Mouse (Mus musculus) ES-E14 (cell line): ENCODE measurements at regions not wholly inside any gene's neighbourhood (a gene's known extent, or its start where the extent isn't known, plus 50 kb on each side); places are given as distances from the start of the nearest gene placed in this dataset.

Experiments
- CHD2 ChIP-seq: IDR thresholded peaks from 2 replicates; pipeline ENCODE4 v1.6.1; 2014; ENCODE audit warnings: mild to moderate bottlenecking, low read depth, low read length, inconsistent platforms
- HCFC1 ChIP-seq: IDR thresholded peaks from 2 replicates; pipeline ENCODE4 v1.6.1; 2012; ENCODE audit warnings: low read length, inconsistent platforms, borderline replicate concordance; ENCODE audit not compliant: insufficient read depth
- MAFK ChIP-seq: IDR thresholded peaks from 2 replicates; pipeline ENCODE4 v1.6.1; 2014; ENCODE audit warnings: mild to moderate bottlenecking, low read depth, low read length, inconsistent platforms; ENCODE audit not compliant: insufficient read depth
- ZNF384 ChIP-seq: IDR thresholded peaks from 2 replicates; pipeline ENCODE4 v1.6.1; 2012; ENCODE audit warnings: low read depth, low read length, inconsistent platforms

DNA sequence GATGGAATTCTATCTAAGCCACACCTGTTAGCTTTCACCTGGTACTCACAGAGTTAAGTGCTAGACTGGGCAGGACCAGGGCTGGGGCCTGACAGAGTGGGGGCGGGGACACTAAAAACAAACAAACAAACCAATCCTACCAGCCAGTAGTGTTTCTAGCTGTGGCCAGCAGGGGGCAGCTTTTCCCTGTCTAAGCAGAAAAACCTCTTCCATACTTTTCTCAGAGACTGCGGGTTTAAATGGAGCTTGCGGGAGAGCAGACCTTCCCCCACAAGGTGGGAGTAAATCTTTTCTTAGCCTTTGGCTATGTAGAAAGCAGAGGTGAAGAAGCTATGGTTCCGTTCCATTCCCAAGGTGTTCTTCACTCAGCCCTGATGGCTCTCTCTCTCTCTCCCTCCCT lies 120.7 kb downstream of the Katnal1 start:
- 0 out of 2 replicates have a peak, but pooled peaks have one; percentile 29 for TF ChIP-seq HCFC1
- peak; percentile 74 for TF ChIP-seq MAFK
- no peak for TF ChIP-seq CHD2
- no peak for TF ChIP-seq ZNF384
